29 mouse cellular contexts compared by ENCODE assay signal in genomic region chr11:5336269-5336668, GRCm38 (mm10).
DNase-seq lines count a peak whose midpoint lies in the region; ATAC-seq lines count a peak whose summit lies in the region.
"Had no signal": no experiment of that assay in that cellular context is flagged by ENCODE, and none has a peak within 500 bp of the region (broad histone marks: within the 10 kb centered on the region; RNA-seq: fewer than 3 reads in every experiment).

No protein-coding gene starts in this region.

- no peak overlapping the region for H3K4me3 ChIP-seq in midbrain, embryonic 13.5 days (replicated peaks)
- H3K4me3 ChIP-seq: embryonic facial prominence, embryonic 13.5 days; embryonic facial prominence, embryonic 15.5 days; erythroblast, embryonic 14.5 days; forebrain, embryonic 10.5 days; forebrain, embryonic 12.5 days had no signal

- H3K4me2 ChIP-seq in midbrain, embryonic 13.5 days (replicated peaks), result no peak overlapping the region
- H3K4me2 ChIP-seq: embryonic facial prominence, embryonic 13.5 days; embryonic facial prominence, embryonic 15.5 days; forebrain, embryonic 12.5 days had no signal

- no peak overlapping the region for H3K27ac ChIP-seq in midbrain, embryonic 13.5 days
- H3K27ac ChIP-seq: embryonic facial prominence, embryonic 13.5 days; embryonic facial prominence, embryonic 15.5 days; forebrain, embryonic 10.5 days; forebrain, embryonic 12.5 days had no signal

- no peak overlapping the region for H3K9ac ChIP-seq in midbrain, embryonic 13.5 days (replicated peaks)
- H3K9ac ChIP-seq: embryonic facial prominence, embryonic 13.5 days; embryonic facial prominence, embryonic 15.5 days; forebrain, embryonic 12.5 days had no signal

- H3K4me1 ChIP-seq in midbrain, embryonic 13.5 days (replicated peaks), result no peaks in the 10 kb centered on the region
- H3K4me1 ChIP-seq: embryonic facial prominence, embryonic 13.5 days; embryonic facial prominence, embryonic 15.5 days; forebrain, embryonic 10.5 days had no signal

- no peaks in the 10 kb centered on the region for H3K9me3 ChIP-seq in midbrain, embryonic 13.5 days
- H3K9me3 ChIP-seq: embryonic facial prominence, embryonic 13.5 days; embryonic facial prominence, embryonic 15.5 days; forebrain, embryonic 10.5 days; forebrain, embryonic 12.5 days; G1E had no signal

- H3K36me3 ChIP-seq in midbrain, embryonic 13.5 days, result 0 out of 2 replicates have a peak, but pooled peaks cover 2% of the 10 kb centered on the region
- H3K36me3 ChIP-seq: forebrain, embryonic 12.5 days had no signal

- peak; percentile 57; the same call in 1 of the 2 replicates for ATAC-seq in frontal cortex, adult (ENCODE audit: low TSS enrichment)
- ATAC-seq in midbrain, embryonic 13.5 days, result no peak
- ATAC-seq: activated CD4-positive, CD25-positive, alpha-beta regulatory T cell, adult 4 months; CD4-positive, CD25-positive, alpha-beta regulatory T cell, adult 4 months; forebrain, embryonic 14.5 days; forebrain, embryonic 16.5 days; Patski had no signal

- no peak for DNase-seq in frontal cortex, postnatal 25 days (ENCODE audit: low spot score in 2 of 2)
- peak; percentile 15 for DNase-seq in right cerebral cortex, adult 18-20 months
- no peak for DNase-seq in right cerebral cortex, postnatal 25 days
- DNase-seq in brain, adult 2 months (ENCODE audit: low read depth, low spot score), result peak; percentile 65
- DNase-seq: adrenal gland, adult 8-10 months; adrenal gland, postnatal 14 days; adrenal gland, postnatal 36 days; B cell, adult 2 months; cerebellum, adult 11 months; cerebellum, adult 18-20 months; cerebellum, adult 8-10 months; cerebellum, adult 9-11 months; cerebellum, postnatal 14 days; cerebellum, postnatal 36 days; embryo, embryonic 11 days had no signal

- H3K27me3 ChIP-seq in midbrain, embryonic 13.5 days, result no peaks in the 10 kb centered on the region
- H3K27me3 ChIP-seq: CH12.LX; embryonic facial prominence, embryonic 13.5 days; embryonic facial prominence, embryonic 15.5 days; forebrain, embryonic 12.5 days; Patski had no signal

Comparison
In these comparisons a context has a peak if more than half of its experiments do, and no peak if none do; other contexts are left out.
1. DNase-seq: peak in right cerebral cortex, adult 18-20 months (single experiment) and brain, adult 2 months (single experiment); none in frontal cortex, postnatal 25 days (0 of 2) and right cerebral cortex, postnatal 25 days (single experiment).